Mouse (Mus musculus) stomach, postnatal 0 days (tissue): ENCODE results near the gene Med23. TPM values are rescaled to one million over a fixed set of nuclear protein-coding genes. Genes with fewer than 3 reads are reported as not detected.

Experiments used
- ATAC-seq: fragments of 200-750 bp; cut with Nextera tagmentation; 2 replicates; pipeline ENCODE4 v1.8.0; 2017; ENCODE audit not compliant: low FRiP score, low TSS enrichment
- DNase-seq: peaks from one replicate; pipeline ENCODE4 v3.0.0-alpha.2; 2016; ENCODE audit warnings: low spot score
- H3K27ac ChIP-seq: fragments of 300-500 bp; sonication (generic); replicated peaks from 2 replicates; pipeline ENCODE4 v1.5.1; 2014; ENCODE audit warnings: mild to moderate bottlenecking, control low read depth
- H3K27me3 ChIP-seq: fragments of 300-500 bp; sonication (generic); 2 replicates; pipeline ENCODE4 v1.6.1; 2014; ENCODE audit warnings: low read length; ENCODE audit not compliant: control insufficient read depth, insufficient read depth
- H3K36me3 ChIP-seq: fragments of 300-500 bp; sonication (generic); 2 replicates; pipeline ENCODE4 v1.6.1; 2014; ENCODE audit warnings: low read length, mixed read lengths; ENCODE audit not compliant: control insufficient read depth, insufficient read depth
- H3K4me1 ChIP-seq: fragments of 300-500 bp; sonication (generic); replicated peaks from 2 replicates; pipeline ENCODE4 v1.6.1; 2014; ENCODE audit warnings: antibody characterized with exemption; ENCODE audit not compliant: control insufficient read depth, insufficient read depth
- H3K4me2 ChIP-seq: fragments of 300-500 bp; sonication (generic); replicated peaks from 2 replicates; pipeline ENCODE4 v1.6.1; 2014; ENCODE audit warnings: low read depth, mild to moderate bottlenecking, control low read depth, moderate library complexity
- H3K4me3 ChIP-seq: fragments of 300-500 bp; sonication (generic); 2 replicates; pipeline ENCODE4 v1.5.1; 2014; ENCODE audit warnings: low read depth, low read length, control low read depth
- H3K9ac ChIP-seq: fragments of 300-500 bp; sonication (generic); 2 replicates; pipeline ENCODE4 v1.6.1; 2014; ENCODE audit warnings: mild to moderate bottlenecking, low read length, control low read depth, mixed read lengths
- H3K9me3 ChIP-seq: fragments of 300-500 bp; sonication (generic); 2 replicates; pipeline ENCODE4 v1.6.1; 2016; ENCODE audit warnings: low read length; ENCODE audit not compliant: control insufficient read depth
- CTCF ChIP-seq: IDR thresholded peaks from 2 replicates; pipeline ENCODE4 v1.5.1; 2016; ENCODE audit warnings: antibody characterized with exemption, low read depth, mild to moderate bottlenecking, moderate library complexity
- EP300 ChIP-seq: optimal IDR thresholded peaks from 2 replicates; pipeline ENCODE3; 2016; ENCODE audit warnings: antibody characterized with exemption
- WGBS: fragments of 180-500 bp; shearing (Covaris S2); extraction: QIAGEN DNeasy Blood & Tissue Kit; methylation state at CpG from one replicate; pipeline ENCODE4 v1.1.7; 2014; 5-methylcytosine and 5-hydroxymethylcytosine counted together
- polyA plus RNA-seq: library from polyadenylated mRNA; unstranded; fragments of >200 nt; fragmentation: Nextera tagmentation; extraction: Ambion mirVana; gene quantifications from 2 replicates; pipeline ENCODE4 v1.2.1, GENCODE M21; 2015

Med23 gene
- polyA plus RNA-seq, 1 experiment from 2014 or later, result 5.8 TPM

DNA sequence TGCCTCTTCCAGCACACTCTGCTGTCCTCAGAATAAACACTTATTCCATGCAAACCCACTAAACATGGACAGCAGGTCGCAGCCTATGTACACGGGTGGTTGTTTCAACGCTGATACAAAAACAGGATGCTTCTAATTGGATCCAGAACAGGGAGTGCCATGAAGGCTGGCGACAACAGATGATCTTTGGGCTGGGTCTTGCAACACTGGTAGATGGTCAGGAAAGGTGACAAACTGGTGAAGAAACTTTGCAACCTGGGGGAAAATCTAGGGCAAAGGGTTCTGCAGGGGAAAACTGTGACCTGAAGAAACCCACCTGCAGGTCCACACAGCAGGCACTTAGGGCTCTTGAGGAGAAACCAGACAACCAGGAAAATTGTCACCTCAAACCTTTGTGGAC, 53.2 kb downstream of the Med23 start:
- H3K4me2 ChIP-seq, result no peak overlapping the region
- 83% methylated on average over 4 of the region's 4 CpGs for WGBS
- no peak overlapping the region for H3K27ac ChIP-seq
- TF ChIP-seq EP300 (no peak), CTCF (no peak)
- no peaks in the 10 kb centered on the region for H3K27me3 ChIP-seq
- H3K36me3 ChIP-seq, result 0 out of 2 replicates have a peak, but pooled peaks cover 3% of the 10 kb centered on the region
- H3K9me3 ChIP-seq, result no peaks in the 10 kb centered on the region
- H3K4me3 ChIP-seq, result no peak overlapping the region
- ATAC-seq, result no peak
- H3K9ac ChIP-seq, result no peak overlapping the region
- DNase-seq, result no peak
- H3K4me1 ChIP-seq, result peaks cover 2% of the 10 kb centered on the region; the same call in 1 of the 2 replicates

DNA sequence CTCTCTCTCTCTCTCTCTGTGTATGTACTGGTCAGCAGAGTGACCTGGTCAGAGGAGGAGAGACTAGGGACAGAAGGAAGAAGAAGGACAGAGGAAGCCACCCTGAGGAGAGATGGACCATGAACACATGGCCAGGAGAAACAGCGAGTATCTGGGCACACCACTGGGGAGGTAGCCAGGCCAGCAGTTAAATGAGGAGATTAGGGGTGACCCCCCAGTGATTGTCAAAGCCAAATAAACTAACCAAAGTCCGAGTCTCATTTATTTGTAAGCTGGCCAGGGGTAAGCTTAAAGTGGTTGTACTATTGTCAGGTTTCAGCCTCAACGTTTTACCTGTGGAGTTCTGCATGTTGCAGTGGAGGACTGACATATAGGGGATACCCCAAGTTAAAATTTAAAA, 54.5 kb downstream of the Med23 start:
- H3K36me3 ChIP-seq, result no peaks in the 10 kb centered on the region
- no peak overlapping the region for H3K27ac ChIP-seq
- no peak overlapping the region for H3K9ac ChIP-seq
- peaks cover 2% of the 10 kb centered on the region; the same call in 1 of the 2 replicates for H3K4me1 ChIP-seq
- no peak overlapping the region for H3K4me3 ChIP-seq
- no peaks in the 10 kb centered on the region for H3K9me3 ChIP-seq
- TF ChIP-seq EP300 (no peak), CTCF (no peak)
- DNase-seq (no peak), ATAC-seq (no peak)
- no peaks in the 10 kb centered on the region for H3K27me3 ChIP-seq
- H3K4me2 ChIP-seq, result no peak overlapping the region
- WGBS, result 66% methylated on average over 3 of the region's 3 CpGs

DNA sequence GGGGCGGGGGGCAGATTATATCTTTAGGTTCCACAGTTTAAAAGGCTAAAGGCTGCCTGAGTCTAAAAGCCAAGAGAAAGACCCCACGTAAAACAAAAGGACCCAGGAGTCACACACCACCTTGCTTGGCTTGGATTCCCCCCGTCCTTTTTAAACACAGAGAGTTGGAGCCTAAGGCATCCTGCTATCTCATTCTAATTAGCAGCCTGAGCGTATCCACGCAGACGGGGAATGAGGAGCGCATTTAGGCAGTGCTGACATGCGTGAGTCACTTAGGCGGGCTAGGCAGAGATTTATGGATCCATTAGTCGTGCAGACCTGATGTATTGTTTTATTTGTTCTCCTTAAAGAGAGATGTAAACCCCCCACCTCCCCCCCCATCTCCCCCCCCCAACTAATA, 56.6 kb downstream of the Med23 start:
- H3K27ac ChIP-seq, result no peak overlapping the region
- H3K9me3 ChIP-seq, result no peaks in the 10 kb centered on the region
- no peak overlapping the region for H3K4me3 ChIP-seq
- H3K4me1 ChIP-seq, result peaks cover 2% of the 10 kb centered on the region; the same call in 1 of the 2 replicates
- ATAC-seq, result no peak
- TF ChIP-seq CTCF (no peak), EP300 (no peak)
- no peaks in the 10 kb centered on the region for H3K36me3 ChIP-seq
- H3K27me3 ChIP-seq, result no peaks in the 10 kb centered on the region
- 28% methylated on average over 10 of the region's 10 CpGs for WGBS
- H3K4me2 ChIP-seq, result no peak overlapping the region
- DNase-seq, result no peak
- H3K9ac ChIP-seq, result no peak overlapping the region

DNA sequence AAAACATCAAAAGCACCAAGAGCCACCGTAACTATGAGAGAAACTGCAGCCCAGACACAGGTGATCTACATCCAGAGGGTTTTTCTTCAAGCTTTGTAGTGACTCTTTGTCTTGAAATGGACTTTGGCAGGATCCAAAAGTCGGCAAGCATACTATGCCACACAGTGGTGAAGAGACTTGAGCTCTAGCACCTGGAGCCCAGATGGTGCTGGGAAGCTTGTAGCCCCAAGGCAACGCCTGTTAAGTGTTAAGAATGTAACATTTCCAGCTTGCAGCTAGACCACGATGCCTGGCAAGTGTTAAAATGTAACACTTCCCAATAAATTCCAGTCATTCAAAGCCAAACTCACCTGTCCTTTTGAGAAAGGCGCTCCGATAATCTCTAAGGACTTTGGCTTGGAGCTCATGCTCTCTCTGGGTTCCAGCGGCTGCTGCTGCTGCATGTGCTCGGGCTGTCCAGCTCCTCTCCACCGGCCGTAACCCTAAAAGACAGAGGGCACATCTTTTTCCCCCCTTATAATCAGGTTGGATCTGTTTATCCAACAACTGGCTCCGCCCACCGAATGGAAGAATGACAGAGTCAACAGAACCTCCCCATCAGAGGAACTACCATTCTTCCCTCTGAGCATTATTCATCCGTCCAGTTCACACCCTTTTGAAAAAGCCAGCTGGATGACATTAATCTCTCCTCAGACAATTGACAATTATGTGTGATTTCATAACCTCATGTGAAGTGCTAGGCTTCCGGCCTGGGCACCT, 57.4 kb downstream of the Med23 start, which contains the start of gene Arg1:
Arg1 (minus strand) TSS at position 523 of the 759 bp plus-strand sequence.
- ATAC-seq (peak; percentile 58; the same call in 1 of the 2 replicates), DNase-seq (peak; percentile 18)
- H3K4me2 ChIP-seq, result peak within 1 kb of the TSS; percentile 37; the same call in 1 of the 2 replicates
- H3K27me3 ChIP-seq, result no peaks in the 10 kb centered on the region
- TF ChIP-seq CTCF (no peak), EP300 (no peak)
- H3K36me3 ChIP-seq, result no peaks in the 10 kb centered on the region
- H3K4me1 ChIP-seq, result peaks cover 2% of the 10 kb centered on the region; the same call in 1 of the 2 replicates
- 0 out of 2 replicates have a peak within 1 kb of the TSS, but pooled peaks have one; percentile 8 for H3K27ac ChIP-seq
- H3K9ac ChIP-seq, result 0 out of 2 replicates have a peak within 1 kb of the TSS, but pooled peaks have one; percentile 13
- WGBS, result 20% methylated on average over 14 of the region's 14 CpGs
- H3K9me3 ChIP-seq, result no peaks in the 10 kb centered on the region
- 0 out of 2 replicates have a peak within 1 kb of the TSS, but pooled peaks have one; percentile 8 for H3K4me3 ChIP-seq

DNA sequence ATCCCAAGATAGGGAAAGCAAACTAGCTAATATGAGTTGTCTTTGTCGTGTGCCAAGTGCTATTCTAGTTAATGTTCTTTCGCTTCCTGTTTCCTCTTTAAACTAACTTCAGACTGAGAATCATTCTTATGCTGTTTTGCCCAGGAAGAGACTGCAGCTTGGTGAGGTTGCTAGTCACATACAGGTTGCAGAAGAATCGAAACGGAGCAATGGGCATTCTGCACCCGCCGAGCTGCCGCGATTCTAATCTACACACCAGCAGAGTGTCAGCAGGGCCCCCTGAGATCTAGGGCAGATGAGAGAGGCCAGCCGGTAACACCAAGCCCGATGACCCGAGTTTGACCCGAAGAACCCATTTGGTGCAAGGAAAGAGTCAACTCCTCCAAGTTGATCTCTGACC, 58.3 kb downstream of the Med23 start:
- Histone ChIP-seq H3K9ac (0 out of 2 replicates have a peak overlapping the region, but pooled peaks have one; percentile 13), H3K4me3 (0 out of 2 replicates have a peak overlapping the region, but pooled peaks have one; percentile 8), H3K4me1 (peaks cover 2% of the 10 kb centered on the region; the same call in 1 of the 2 replicates), H3K36me3 (no peaks in the 10 kb centered on the region), H3K27me3 (no peaks in the 10 kb centered on the region), H3K9me3 (no peaks in the 10 kb centered on the region), H3K27ac (no peak overlapping the region), H3K4me2 (peak overlapping the region; percentile 37; the same call in 1 of the 2 replicates)
- TF ChIP-seq EP300, result no peak
- no peak for TF ChIP-seq CTCF
- DNase-seq, result no peak
- 9% methylated on average over 12 of the region's 12 CpGs for WGBS
- no peak for ATAC-seq

DNA sequence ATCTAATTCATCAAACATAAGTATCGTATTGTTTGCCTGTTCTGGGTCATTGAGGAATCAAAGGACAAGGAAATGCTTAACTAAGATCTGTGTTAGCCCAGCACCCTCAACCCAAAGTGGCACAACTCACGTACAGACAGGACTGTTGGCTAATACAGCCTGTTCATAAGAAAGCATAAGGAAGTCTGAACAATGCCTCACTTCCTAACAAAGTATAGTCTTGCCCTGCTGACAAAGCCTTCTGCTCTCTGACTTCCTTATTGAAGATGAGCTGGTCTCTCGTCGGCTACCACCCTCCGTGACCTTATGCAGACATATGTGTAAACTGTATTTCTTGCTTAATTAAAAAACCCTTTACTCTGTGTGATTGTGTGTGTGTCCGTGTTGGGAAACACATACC, 60.4 kb downstream of the Med23 start:
- Histone ChIP-seq H3K4me3 (no peak overlapping the region), H3K27me3 (no peaks in the 10 kb centered on the region), H3K36me3 (no peaks in the 10 kb centered on the region), H3K9me3 (no peaks in the 10 kb centered on the region), H3K4me2 (no peak overlapping the region), H3K9ac (no peak overlapping the region), H3K27ac (no peak overlapping the region), H3K4me1 (peaks cover 2% of the 10 kb centered on the region; the same call in 1 of the 2 replicates)
- ATAC-seq, result no peak
- no peak for DNase-seq
- no peak for TF ChIP-seq EP300
- TF ChIP-seq CTCF, result no peak
- WGBS, result 69% methylated on average over 6 of the region's 6 CpGs
